Mouse (Mus musculus) natural killer cell, adult 2 months (primary cell): Measurements from ENCODE around the gene Ebf4.

ENCODE experiments used
- DNase-seq, 2 experiments: peaks; one replicate each; pipeline ENCODE4 v3.0.0; 2022; ENCODE audit warnings: low spot score in 2 of 2

The Ebf4 gene

GRCm38 (mm10) chr2:130386212-130386611 is 91.2 kb downstream of the Ebf4 start:
- no peak for DNase-seq

- no peak for DNase-seq
Observed at GRCm38 (mm10) chr2:130388796-130389195, 93.8 kb downstream of the Ebf4 start.

GRCm38 (mm10) chr2:130390993-130391625 is 96.1 kb downstream of the Ebf4 start:
- no peak for DNase-seq

GRCm38 (mm10) chr2:130392836-130393235 is 97.9 kb downstream of the Ebf4 start:
- DNase-seq = no peak

- no peak for DNase-seq
Observed at GRCm38 (mm10) chr2:130395696-130396095, 100.7 kb downstream of the Ebf4 start.

- no peak for DNase-seq
Observed at GRCm38 (mm10) chr2:130397186-130397985, 102.4 kb downstream of the Ebf4 start, which contains the start of gene Cpxm1. Gene Cpxm1, minus strand, starts transcription at chr2:130397574.

- DNase-seq = no peak
Observed at GRCm38 (mm10) chr2:130398091-130398490, 103.1 kb downstream of the Ebf4 start.

- DNase-seq = no peak
Observed at GRCm38 (mm10) chr2:130400046-130400445, 105.1 kb downstream of the Ebf4 start.

GRCm38 (mm10) chr2:130401891-130402290 is 106.9 kb downstream of the Ebf4 start:
- no peak for DNase-seq

- DNase-seq = no peak
Observed at GRCm38 (mm10) chr2:130404939-130405338, 110.0 kb downstream of the Ebf4 start, which contains the start of the genes Gm28372 and 1700020A23Rik. Gene Gm28372, plus strand, starts transcription at chr2:130405239. Gene 1700020A23Rik, plus strand, starts transcription at chr2:130405259.

- DNase-seq = no peak
Observed at GRCm38 (mm10) chr2:130406178-130406577, 111.2 kb downstream of the Ebf4 start, which contains the start of gene Tmem239. Gene Tmem239, plus strand, starts transcription at chr2:130406478.

GRCm38 (mm10) chr2:130408194-130408593 is 113.2 kb downstream of the Ebf4 start:
- DNase-seq = no peak

GRCm38 (mm10) chr2:130411558-130412495 is 116.9 kb downstream of the Ebf4 start:
- peak; percentile 55 to 60 for DNase-seq

GRCm38 (mm10) chr2:130412775-130413174 is 117.8 kb downstream of the Ebf4 start:
- DNase-seq = no peak

GRCm38 (mm10) chr2:130414094-130414856 is 119.3 kb downstream of the Ebf4 start:
- DNase-seq = no peak
